Mouse (Mus musculus) liver, adult 2 months (tissue): Measurements from ENCODE around the gene Aarsd1. TPM values are rescaled to one million over a fixed set of nuclear protein-coding genes. Genes with fewer than 3 reads are reported as not detected.

ENCODE experiments used
- DNase-seq: peaks from one replicate; pipeline ENCODE4 v3.0.0-alpha.2; 2011; ENCODE audit warnings: low read depth, low spot score; ENCODE audit errors: extremely low read depth
- H3K27ac ChIP-seq: fragments of 200-500 bp; replicated peaks from 2 replicates; pipeline ENCODE4 v1.5.1; 2012; ENCODE audit warnings: low read depth, mild to moderate bottlenecking, control low read depth, inconsistent platforms, low read length; ENCODE audit not compliant: insufficient read depth
- H3K27me3 ChIP-seq: fragments of 200-500 bp; 2 replicates; pipeline ENCODE4 v1.6.1; 2012; ENCODE audit warnings: mild to moderate bottlenecking, moderate library complexity, low read length, inconsistent platforms; ENCODE audit not compliant: control insufficient read depth, insufficient read depth
- H3K36me3 ChIP-seq: fragments of 200-500 bp; 2 replicates; pipeline ENCODE4 v1.6.1; 2012; ENCODE audit warnings: low read length, inconsistent platforms; ENCODE audit not compliant: control insufficient read depth, insufficient read depth
- H3K4me1 ChIP-seq: fragments of 200-500 bp; 2 replicates; pipeline ENCODE4 v1.6.1; 2011; ENCODE audit warnings: low read length; ENCODE audit not compliant: control insufficient read depth, insufficient read depth
- H3K4me3 ChIP-seq: fragments of 200-500 bp; 2 replicates; pipeline ENCODE4 v1.5.1; 2011; ENCODE audit warnings: low read depth, mild to moderate bottlenecking, control low read depth, low read length, moderate library complexity; ENCODE audit not compliant: insufficient read depth
- H3K79me2 ChIP-seq: fragments of 200-500 bp; 2 replicates; pipeline ENCODE4 v1.6.1; 2012; ENCODE audit warnings: inconsistent platforms, mild to moderate bottlenecking, low read length, moderate library complexity; ENCODE audit not compliant: control insufficient read depth, insufficient read depth
- H3K9ac ChIP-seq: fragments of 200-500 bp; 2 replicates; pipeline ENCODE4 v1.6.1; 2012; ENCODE audit warnings: low read depth, mild to moderate bottlenecking, control low read depth, inconsistent platforms, low read length
- CTCF ChIP-seq: fragments of 200-500 bp; IDR thresholded peaks from 2 replicates; pipeline ENCODE4 v1.5.1; 2011; ENCODE audit warnings: low read depth, low read length, control low read depth
- POLR2A ChIP-seq: fragments of 200-500 bp; IDR thresholded peaks from 2 replicates; pipeline ENCODE4 v1.6.1; 2011; ENCODE audit warnings: low read length, control low read depth; ENCODE audit not compliant: insufficient read depth; ENCODE audit errors: extremely low read depth
- WGBS: fragments of 180-500 bp; shearing (Covaris S2); methylation state at CpG from one replicate; pipeline ENCODE4 v1.1.7; 2018; 5-methylcytosine and 5-hydroxymethylcytosine counted together
- polyA plus RNA-seq: library from polyadenylated mRNA; depleted of rRNA; stranded (reverse); fragments of >200 nt; gene quantifications from 2 replicates; pipeline ENCODE4 v1.2.3, GENCODE M21; 2012
- total RNA-seq: library from RNA; depleted of rRNA; stranded (reverse); fragments of >200 nt; gene quantifications from 2 replicates; pipeline ENCODE4 v1.2.3, GENCODE M21; 2014

Aarsd1 gene
- total and polyA plus RNA-seq, 2 experiments = 19.8 to 22.2 TPM

DNA sequence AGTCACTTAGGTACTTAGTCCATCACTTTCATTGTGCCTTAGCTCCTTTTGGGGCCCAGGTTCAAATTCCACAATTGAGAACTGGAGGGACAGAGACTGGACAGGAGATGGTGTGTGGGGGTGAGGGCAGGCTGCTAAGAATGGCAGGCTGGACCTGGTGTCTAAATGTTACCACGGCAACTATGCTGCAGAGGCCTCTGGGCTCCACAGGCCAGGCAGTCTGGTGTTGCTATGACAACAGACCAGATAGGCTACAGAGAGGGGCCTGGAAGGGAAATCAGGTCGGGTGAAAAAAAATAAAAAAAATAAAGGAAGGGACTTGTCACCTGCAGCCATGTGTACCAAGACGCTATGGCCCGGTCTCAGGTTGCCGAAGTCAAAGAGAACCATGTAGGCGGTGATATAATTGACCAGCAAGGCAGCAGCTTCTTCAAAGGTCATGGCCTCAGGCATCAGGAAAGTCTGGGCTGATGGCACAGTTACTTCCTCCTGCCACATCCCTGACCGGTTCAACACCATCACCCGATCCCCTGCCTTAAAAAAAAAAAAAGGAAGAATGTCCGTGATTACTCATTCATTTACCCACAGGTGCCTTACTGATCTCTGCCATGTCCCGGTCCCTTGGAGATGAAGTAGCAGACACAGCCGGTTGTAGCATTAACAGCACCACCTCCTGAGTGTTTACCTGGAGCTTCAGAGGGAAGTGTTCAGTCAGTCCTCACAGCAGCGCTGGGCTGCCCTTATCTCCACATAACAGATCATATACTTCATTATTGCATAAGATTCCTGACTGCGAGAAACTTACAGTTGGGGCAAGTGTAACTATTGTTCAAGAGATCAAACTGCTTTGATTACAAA lies 45.4 kb upstream of the Aarsd1 start:
- Histone ChIP-seq H3K9ac (no peak overlapping the region), H3K4me1 (peaks cover 1% of the 10 kb centered on the region; the same call in 1 of the 2 replicates), H3K36me3 (peaks cover 8% of the 10 kb centered on the region), H3K27me3 (no peaks in the 10 kb centered on the region), H3K4me3 (no peak overlapping the region), H3K79me2 (no peaks in the 10 kb centered on the region), H3K27ac (no peak overlapping the region)
- TF ChIP-seq POLR2A (no peak), CTCF (no peak)
- WGBS = 52% methylated on average over 13 of the region's 13 CpGs
- DNase-seq = no peak

DNA sequence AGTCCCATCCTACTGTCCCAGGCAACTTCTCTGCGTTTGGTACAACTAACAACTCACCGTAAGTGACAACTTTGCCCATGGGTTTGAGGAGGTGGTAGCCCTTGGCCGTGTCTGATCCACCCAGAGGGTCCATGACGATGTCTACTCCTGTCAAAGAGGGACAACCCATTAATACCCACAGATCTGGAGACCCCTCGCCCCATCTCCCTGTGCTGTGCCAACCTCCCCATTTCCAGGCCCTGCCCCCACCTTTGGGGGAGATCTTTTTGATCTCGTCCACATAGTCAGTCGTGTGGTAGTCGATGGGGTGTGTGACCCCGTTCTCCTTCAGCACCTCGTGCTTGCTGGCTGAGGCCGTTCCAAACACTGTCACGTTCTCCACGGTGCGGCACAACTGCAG lies 44.7 kb upstream of the Aarsd1 start:
- no peak for DNase-seq
- H3K4me1 ChIP-seq = no peaks in the 10 kb centered on the region

DNA sequence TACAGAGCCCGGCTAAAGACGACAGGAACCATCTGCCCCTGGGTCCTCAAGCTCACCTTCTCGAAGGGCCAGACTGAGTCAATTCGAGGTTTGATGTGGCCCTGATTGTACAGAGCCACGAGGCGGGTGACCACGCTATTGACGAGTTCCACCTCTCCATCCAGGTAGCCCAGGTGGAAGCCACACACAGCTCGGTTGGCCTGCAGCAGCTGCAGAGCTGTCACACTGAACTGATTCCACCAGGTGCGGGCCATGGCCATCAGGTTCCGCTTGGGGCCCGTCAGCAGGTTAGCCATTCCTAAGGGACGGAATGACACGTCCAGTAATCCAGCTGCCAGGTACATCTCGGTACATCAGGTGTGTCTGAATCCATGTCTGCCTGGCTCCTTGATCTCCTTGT lies 42.9 kb upstream of the Aarsd1 start:
- no peak overlapping the region for H3K27ac ChIP-seq
- no peak overlapping the region for H3K9ac ChIP-seq
- no peak overlapping the region for H3K4me3 ChIP-seq
- DNase-seq = no peak
- peaks cover 18% of the 10 kb centered on the region for H3K36me3 ChIP-seq
- H3K27me3 ChIP-seq = no peaks in the 10 kb centered on the region
- H3K79me2 ChIP-seq = no peaks in the 10 kb centered on the region; the same call in 1 of the 2 replicates
- WGBS = 90% methylated on average over 15 of the region's 15 CpGs
- peaks cover 3% of the 10 kb centered on the region for H3K4me1 ChIP-seq
- no peak for TF ChIP-seq CTCF
- no peak for TF ChIP-seq POLR2A

More for the DNA sequence above, 44.7 kb upstream of the Aarsd1 start:
- Histone ChIP-seq H3K27me3 (no peaks in the 10 kb centered on the region), H3K9ac (no peak overlapping the region), H3K4me3 (no peak overlapping the region), H3K27ac (no peak overlapping the region), H3K79me2 (no peaks in the 10 kb centered on the region), H3K36me3 (peaks cover 11% of the 10 kb centered on the region)
- WGBS = 92% methylated on average over 14 of the region's 14 CpGs
- TF ChIP-seq CTCF = no peak
- TF ChIP-seq POLR2A = no peak

DNA sequence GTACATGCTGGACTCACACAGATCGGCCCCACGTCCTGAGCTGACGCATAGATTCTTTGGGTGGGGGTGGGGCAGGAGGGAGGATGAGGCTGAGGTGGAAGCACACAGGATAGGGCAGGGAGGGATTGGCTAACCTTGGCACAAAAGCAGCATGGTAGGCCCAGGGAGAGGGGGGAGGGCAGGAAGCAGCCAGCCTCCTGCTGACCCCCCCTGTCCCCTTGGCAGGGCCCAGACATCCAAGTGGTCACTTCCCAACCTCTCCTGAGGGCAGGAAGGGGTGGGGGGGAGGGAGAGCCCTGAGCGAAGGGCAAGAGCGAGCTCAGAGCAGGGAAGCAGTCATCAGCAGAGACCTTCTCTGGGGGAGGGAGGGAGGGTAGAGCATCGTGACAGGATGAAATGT lies 42.3 kb upstream of the Aarsd1 start:
- H3K9ac ChIP-seq = no peak overlapping the region
- H3K4me3 ChIP-seq = no peak overlapping the region
- no peaks in the 10 kb centered on the region; the same call in 1 of the 2 replicates for H3K79me2 ChIP-seq
- H3K4me1 ChIP-seq = peaks cover 7% of the 10 kb centered on the region
- no peaks in the 10 kb centered on the region for H3K27me3 ChIP-seq
- H3K36me3 ChIP-seq = peaks cover 18% of the 10 kb centered on the region
- no peak overlapping the region for H3K27ac ChIP-seq
- DNase-seq = no peak
- TF ChIP-seq CTCF (no peak), POLR2A (no peak)
- 78% methylated on average over 6 of the region's 6 CpGs for WGBS

DNA sequence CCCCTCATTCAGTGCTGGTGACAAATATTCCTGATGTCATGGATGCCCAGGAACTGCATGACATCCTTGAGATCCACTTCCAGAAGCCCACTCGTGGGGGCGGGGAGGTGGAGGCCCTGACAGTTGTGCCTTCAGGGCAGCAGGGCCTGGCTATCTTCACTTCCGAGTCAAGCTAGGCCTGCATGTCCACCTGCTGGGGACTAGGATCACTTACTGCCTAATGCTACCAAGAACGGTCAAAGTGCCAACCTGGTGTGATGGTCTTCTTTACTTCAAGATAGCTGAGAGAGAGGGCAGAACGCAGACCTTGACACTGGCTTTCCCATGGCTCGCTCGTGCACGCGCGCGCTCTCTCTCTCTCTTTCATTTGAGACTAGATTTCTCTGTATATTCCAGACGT lies 40.8 kb upstream of the Aarsd1 start:
- Histone ChIP-seq H3K27me3 (no peaks in the 10 kb centered on the region), H3K27ac (no peak overlapping the region), H3K79me2 (peaks cover 8% of the 10 kb centered on the region; the same call in 1 of the 2 replicates), H3K4me3 (no peak overlapping the region), H3K9ac (no peak overlapping the region), H3K36me3 (peaks cover 18% of the 10 kb centered on the region), H3K4me1 (peaks cover 9% of the 10 kb centered on the region)
- DNase-seq = no peak
- 92% methylated on average over 12 of the region's 12 CpGs for WGBS
- no peak for TF ChIP-seq POLR2A
- no peak for TF ChIP-seq CTCF

DNA sequence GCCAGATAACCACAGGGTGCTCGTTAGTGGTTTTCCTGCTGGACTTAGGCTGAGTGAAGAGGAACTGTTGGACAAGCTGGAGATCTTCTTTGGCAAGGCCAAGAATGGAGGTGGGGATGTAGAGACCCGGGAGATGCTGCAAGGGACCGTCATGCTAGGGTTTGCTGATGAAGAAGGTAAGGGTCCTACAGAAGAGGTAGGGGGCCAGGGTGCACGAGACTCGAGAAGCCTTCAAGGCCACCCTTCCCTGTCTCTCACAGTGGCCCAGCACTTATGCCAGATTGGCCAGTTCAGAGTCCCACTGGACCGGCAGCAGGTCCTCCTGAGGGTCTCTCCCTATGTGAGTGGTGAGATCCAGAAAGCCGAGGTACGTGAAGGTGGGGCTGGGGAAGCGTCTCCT lies 40.2 kb upstream of the Aarsd1 start:
- peaks cover 12% of the 10 kb centered on the region for H3K4me1 ChIP-seq
- no peak overlapping the region for H3K9ac ChIP-seq
- peaks cover 18% of the 10 kb centered on the region for H3K36me3 ChIP-seq
- 94% methylated on average over 9 of the region's 9 CpGs for WGBS
- H3K4me3 ChIP-seq = no peak overlapping the region
- no peak overlapping the region for H3K27ac ChIP-seq
- no peak for TF ChIP-seq POLR2A
- no peak for TF ChIP-seq CTCF
- no peak for DNase-seq
- H3K27me3 ChIP-seq = no peaks in the 10 kb centered on the region
- H3K79me2 ChIP-seq = peaks cover 8% of the 10 kb centered on the region; the same call in 1 of the 2 replicates
